Mouse (Mus musculus): ENCODE data around the gene Mcrip1. TPM values are rescaled to one million over a fixed set of nuclear protein-coding genes. Genes with fewer than 3 reads are reported as not detected.

Gene Mcrip1
- polyA plus RNA-seq, 1 experiment = 30.3 TPM

- H3K36me3 ChIP-seq (ENCODE audit: control insufficient read depth, insufficient read depth, low read length) = peaks cover 34% of the 10 kb centered on the region
- H3K27ac ChIP-seq (ENCODE audit: insufficient read depth, low read depth, low read length) = peak overlapping the region; percentile 92
- no peaks in the 10 kb centered on the region for H3K27me3 ChIP-seq (ENCODE audit: control insufficient read depth, insufficient read depth, low read length)
- H3K4me3 ChIP-seq (ENCODE audit: low read depth, low read length) = peak overlapping the region; percentile 74
- TF ChIP-seq POLR2A (IDR thresholded peaks at IDR 0.05; ENCODE audit: low read depth, low read length) (no peak), CTCF (IDR thresholded peaks at IDR 0.05; ENCODE audit: extremely low read depth, insufficient read length, insufficient replicate concordance, low read depth, low read length) (no peak)
- peaks cover 29% of the 10 kb centered on the region for H3K4me1 ChIP-seq (ENCODE audit: control insufficient read depth, insufficient read depth, insufficient read length, low read length)
- under 1% methylated on average over 23 of the region's 23 CpGs for WGBS
Observed at GRCm38 (mm10) chr11:120573585-120574277, 24.2 kb upstream of the Mcrip1 start.

- no peaks in the 10 kb centered on the region for H3K27me3 ChIP-seq (ENCODE audit: control insufficient read depth, insufficient read depth, low read length)
- peak within 1 kb of the TSS; percentile 74 for H3K4me3 ChIP-seq (ENCODE audit: low read depth, low read length)
- H3K4me1 ChIP-seq (ENCODE audit: control insufficient read depth, insufficient read depth, insufficient read length, low read length) = peaks cover 21% of the 10 kb centered on the region
- under 1% methylated on average over 94 of the region's 94 CpGs for WGBS
- peaks cover 34% of the 10 kb centered on the region for H3K36me3 ChIP-seq (ENCODE audit: control insufficient read depth, insufficient read depth, low read length)
- TF ChIP-seq CTCF (IDR thresholded peaks at IDR 0.05; ENCODE audit: extremely low read depth, insufficient read length, insufficient replicate concordance, low read depth, low read length) = no peak
- TF ChIP-seq POLR2A (IDR thresholded peaks at IDR 0.05; ENCODE audit: low read depth, low read length) = peak; percentile 92
- H3K27ac ChIP-seq (ENCODE audit: insufficient read depth, low read depth, low read length) = peak within 1 kb of the TSS; percentile 92
Observed at GRCm38 (mm10) chr11:120572752-120573584, 23.4 kb upstream of the Mcrip1 start, which contains the start of gene P4hb. Gene P4hb, minus strand, starts transcription at chr11:120573253.

- TF ChIP-seq CTCF (IDR thresholded peaks at IDR 0.05; ENCODE audit: extremely low read depth, insufficient read length, insufficient replicate concordance, low read depth, low read length) (no peak), POLR2A (IDR thresholded peaks at IDR 0.05; ENCODE audit: low read depth, low read length) (no peak)
- Histone ChIP-seq H3K36me3 (ENCODE audit: control insufficient read depth, insufficient read depth, low read length) (peaks cover 34% of the 10 kb centered on the region), H3K4me1 (ENCODE audit: control insufficient read depth, insufficient read depth, insufficient read length, low read length) (peaks cover 19% of the 10 kb centered on the region; the same call in 1 of the 2 replicates), H3K27me3 (ENCODE audit: control insufficient read depth, insufficient read depth, low read length) (no peaks in the 10 kb centered on the region), H3K27ac (ENCODE audit: insufficient read depth, low read depth, low read length) (peak overlapping the region; percentile 90), H3K4me3 (ENCODE audit: low read depth, low read length) (peak overlapping the region; percentile 70)
- under 1% methylated on average over 24 of the region's 24 CpGs for WGBS
Observed at GRCm38 (mm10) chr11:120572417-120572751, 22.9 kb upstream of the Mcrip1 start.

- 2% methylated on average over 11 of the region's 11 CpGs for WGBS
- no peak for TF ChIP-seq CTCF (IDR thresholded peaks at IDR 0.05; ENCODE audit: extremely low read depth, insufficient read length, insufficient replicate concordance, low read depth, low read length)
- no peak for TF ChIP-seq POLR2A (IDR thresholded peaks at IDR 0.05; ENCODE audit: low read depth, low read length)
- peaks cover 39% of the 10 kb centered on the region for H3K36me3 ChIP-seq (ENCODE audit: control insufficient read depth, insufficient read depth, low read length)
- H3K4me1 ChIP-seq (ENCODE audit: control insufficient read depth, insufficient read depth, insufficient read length, low read length) = peaks cover 14% of the 10 kb centered on the region; the same call in 1 of the 2 replicates
- H3K27ac ChIP-seq (ENCODE audit: insufficient read depth, low read depth, low read length) = peak overlapping the region; percentile 90
- no peaks in the 10 kb centered on the region for H3K27me3 ChIP-seq (ENCODE audit: control insufficient read depth, insufficient read depth, low read length)
- H3K4me3 ChIP-seq (ENCODE audit: low read depth, low read length) = peak overlapping the region; percentile 70
Observed at GRCm38 (mm10) chr11:120571754-120572416, 22.4 kb upstream of the Mcrip1 start.

GRCm38 (mm10) chr11:120571122-120571521 is 21.6 kb upstream of the Mcrip1 start:
- Histone ChIP-seq H3K27me3 (ENCODE audit: control insufficient read depth, insufficient read depth, low read length) (no peaks in the 10 kb centered on the region), H3K27ac (ENCODE audit: insufficient read depth, low read depth, low read length) (peak overlapping the region; percentile 72; the same call in 1 of the 2 replicates), H3K36me3 (ENCODE audit: control insufficient read depth, insufficient read depth, low read length) (peaks cover 46% of the 10 kb centered on the region), H3K4me1 (ENCODE audit: control insufficient read depth, insufficient read depth, insufficient read length, low read length) (peaks cover 9% of the 10 kb centered on the region; the same call in 1 of the 2 replicates), H3K4me3 (ENCODE audit: low read depth, low read length) (peak overlapping the region; percentile 70)
- WGBS = 34% methylated on average over 3 of the region's 3 CpGs
- TF ChIP-seq POLR2A (IDR thresholded peaks at IDR 0.05; ENCODE audit: low read depth, low read length) = 0 out of 2 replicates have a peak, but pooled peaks have one; percentile 22
- no peak for TF ChIP-seq CTCF (IDR thresholded peaks at IDR 0.05; ENCODE audit: extremely low read depth, insufficient read length, insufficient replicate concordance, low read depth, low read length)

GRCm38 (mm10) chr11:120568324-120568723 is 18.8 kb upstream of the Mcrip1 start:
- H3K27ac ChIP-seq (ENCODE audit: insufficient read depth, low read depth, low read length) = no peak overlapping the region
- H3K4me1 ChIP-seq (ENCODE audit: control insufficient read depth, insufficient read depth, insufficient read length, low read length) = peaks cover 6% of the 10 kb centered on the region; the same call in 1 of the 2 replicates
- 85% methylated on average over 6 of the region's 6 CpGs for WGBS
- no peaks in the 10 kb centered on the region for H3K27me3 ChIP-seq (ENCODE audit: control insufficient read depth, insufficient read depth, low read length)
- peaks cover 72% of the 10 kb centered on the region for H3K36me3 ChIP-seq (ENCODE audit: control insufficient read depth, insufficient read depth, low read length)
- no peak for TF ChIP-seq POLR2A (IDR thresholded peaks at IDR 0.05; ENCODE audit: low read depth, low read length)
- no peak for TF ChIP-seq CTCF (IDR thresholded peaks at IDR 0.05; ENCODE audit: extremely low read depth, insufficient read length, insufficient replicate concordance, low read depth, low read length)
- H3K4me3 ChIP-seq (ENCODE audit: low read depth, low read length) = no peak overlapping the region

Data from small intestine, adult 2 months (tissue).